Mouse (Mus musculus) telencephalon, adult 2 months (tissue): Measurements from ENCODE around the gene Med1.

ENCODE experiments used
- DNase-seq: peaks from one replicate; pipeline ENCODE4 v3.0.0-alpha.2; 2011; ENCODE audit warnings: low read depth, low spot score

The Med1 gene

GRCm38 (mm10) chr11:98149304-98149750 lies 43.8 kb downstream of the Med1 start:
- DNase-seq: peak; percentile 80

- peak; percentile 11 for DNase-seq
Observed at GRCm38 (mm10) chr11:98148551-98149301, 44.4 kb downstream of the Med1 start.

DNA sequence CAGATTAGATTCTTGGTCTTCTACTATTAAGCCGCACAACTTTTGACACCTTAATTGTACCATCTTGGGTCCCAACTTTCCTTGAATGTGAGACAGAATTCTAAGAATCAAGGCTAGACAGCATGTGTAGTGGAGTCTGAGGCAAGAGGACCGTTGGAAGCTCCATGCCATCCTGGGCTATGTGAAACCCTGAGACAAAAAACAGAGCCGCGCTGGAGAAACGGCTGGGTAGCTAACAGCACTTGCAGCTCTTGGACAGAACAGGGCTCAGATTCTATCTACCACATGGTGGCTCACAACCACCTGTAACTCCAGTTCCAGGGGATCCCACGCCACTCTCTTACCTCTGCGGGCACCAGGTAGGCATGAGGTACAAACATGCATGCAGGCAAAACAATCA lies 47.2 kb downstream of the Med1 start:
- DNase-seq: no peak

DNA sequence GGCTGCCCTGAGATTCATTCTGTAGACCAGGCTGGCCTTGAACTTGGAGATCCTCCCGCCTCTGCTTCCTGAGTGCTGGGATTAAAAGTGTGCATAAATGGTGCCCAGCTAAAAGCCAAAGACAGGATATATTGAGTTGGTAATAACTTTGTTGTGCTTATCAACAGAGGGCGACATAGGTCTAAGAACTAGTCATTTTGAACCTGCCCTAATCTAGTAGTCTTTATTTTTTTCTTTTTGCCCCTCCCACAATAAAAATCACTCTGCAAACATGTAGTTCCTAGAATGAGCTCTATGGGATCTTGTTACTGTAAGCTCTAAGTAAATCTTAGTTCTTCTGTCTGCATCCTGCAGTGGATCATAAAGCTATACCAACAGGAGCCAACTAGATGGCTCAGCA lies 50.5 kb downstream of the Med1 start:
- DNase-seq: no peak

- no peak for DNase-seq
Observed at GRCm38 (mm10) chr11:98138894-98139293, 54.2 kb downstream of the Med1 start.

DNA sequence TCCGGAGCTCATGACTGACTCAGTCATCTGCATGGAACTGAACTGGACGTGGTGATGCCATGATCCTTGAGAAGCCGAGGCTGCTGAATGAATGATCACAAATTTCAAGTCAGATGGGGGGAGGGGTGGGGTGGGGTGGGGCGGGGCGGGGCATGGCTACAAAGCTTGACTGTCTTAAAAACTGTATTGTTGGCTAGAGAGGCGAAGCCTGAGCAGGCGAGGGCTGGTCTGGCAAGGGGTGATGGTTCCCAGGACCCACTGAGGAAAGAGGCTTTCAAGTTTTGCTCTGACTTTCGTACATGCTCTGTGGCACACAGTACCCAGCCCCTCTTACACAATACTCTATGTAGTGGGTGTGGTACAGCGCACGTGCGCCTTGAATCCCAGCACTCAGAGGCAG lies 55.3 kb downstream of the Med1 start:
- DNase-seq: no peak

DNA sequence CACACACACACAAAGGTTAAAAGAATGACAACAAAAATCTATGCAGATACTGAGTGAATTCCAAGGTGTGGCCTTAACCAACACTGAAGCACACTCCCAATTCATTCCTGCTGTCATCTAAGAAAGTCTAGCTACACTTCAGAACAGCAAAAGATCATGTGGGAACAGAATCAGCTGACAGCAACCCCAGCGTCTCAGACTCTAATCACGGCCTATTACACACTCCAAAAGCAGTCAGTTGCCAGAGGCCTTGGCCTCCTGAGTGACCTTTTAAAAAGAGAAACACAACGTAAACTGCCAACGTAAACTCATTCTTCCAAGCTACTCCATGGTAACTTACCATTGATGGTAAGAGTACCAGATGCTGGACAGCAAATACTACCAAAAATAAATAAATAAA lies 58.1 kb downstream of the Med1 start:
- no peak for DNase-seq

DNA sequence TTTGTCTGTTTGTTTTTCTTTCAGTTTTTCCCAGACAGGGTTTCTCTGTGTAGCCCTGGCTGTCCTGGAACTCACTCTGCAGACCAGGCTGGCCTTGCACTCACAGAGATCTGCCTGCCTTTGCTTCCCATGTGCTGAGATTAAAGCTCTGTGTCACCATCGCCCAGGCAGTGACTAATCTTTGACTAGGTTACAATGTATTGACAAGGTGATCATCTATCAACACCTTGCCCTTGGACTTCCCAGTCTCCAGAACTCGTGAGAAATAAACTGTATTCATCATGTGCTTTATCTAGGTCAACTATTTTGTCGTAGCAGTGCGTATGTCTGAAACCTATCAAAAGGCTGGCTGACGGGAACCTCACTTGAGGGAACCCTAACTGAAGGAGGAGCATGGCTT lies 69.7 kb downstream of the Med1 start:
- DNase-seq: no peak

DNA sequence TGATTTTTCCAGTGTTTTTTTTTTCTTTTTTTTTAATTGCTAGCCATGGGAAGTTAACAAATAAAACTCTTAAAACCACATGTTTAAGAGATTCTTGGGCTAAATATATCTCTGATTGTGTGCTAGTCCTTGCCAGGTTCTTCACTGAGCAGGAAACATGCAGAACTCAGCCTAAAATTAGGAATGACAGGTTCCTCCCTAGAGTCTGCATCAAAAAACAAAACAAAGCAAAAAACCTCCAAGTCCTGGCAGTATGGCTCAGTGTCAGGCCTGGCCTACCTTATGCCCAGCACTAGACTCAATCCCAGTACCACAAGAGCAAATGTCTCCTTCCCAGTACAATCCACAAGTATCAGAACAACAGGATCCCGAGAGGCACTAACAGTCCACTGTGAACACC lies 78.7 kb downstream of the Med1 start:
- no peak for DNase-seq

DNA sequence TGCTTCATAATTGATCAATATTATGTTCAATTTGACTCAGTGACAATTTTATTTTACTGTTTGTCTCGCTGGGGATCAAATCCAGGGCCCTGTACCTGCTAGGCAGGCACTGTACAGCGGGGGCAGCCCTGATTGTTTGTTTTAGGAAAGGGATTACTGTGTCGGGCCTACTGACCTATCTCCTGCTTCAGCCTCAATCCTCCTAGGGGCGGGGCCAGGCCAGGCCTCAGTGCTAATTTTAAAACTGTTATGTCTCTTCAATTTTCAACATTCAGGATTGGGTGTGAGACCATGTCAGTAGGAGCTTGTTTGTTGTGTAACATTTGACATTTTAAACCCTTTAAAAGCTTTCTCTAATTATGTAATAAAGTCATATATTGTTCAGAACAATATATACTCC lies 79.6 kb downstream of the Med1 start:
- DNase-seq: no peak

DNA sequence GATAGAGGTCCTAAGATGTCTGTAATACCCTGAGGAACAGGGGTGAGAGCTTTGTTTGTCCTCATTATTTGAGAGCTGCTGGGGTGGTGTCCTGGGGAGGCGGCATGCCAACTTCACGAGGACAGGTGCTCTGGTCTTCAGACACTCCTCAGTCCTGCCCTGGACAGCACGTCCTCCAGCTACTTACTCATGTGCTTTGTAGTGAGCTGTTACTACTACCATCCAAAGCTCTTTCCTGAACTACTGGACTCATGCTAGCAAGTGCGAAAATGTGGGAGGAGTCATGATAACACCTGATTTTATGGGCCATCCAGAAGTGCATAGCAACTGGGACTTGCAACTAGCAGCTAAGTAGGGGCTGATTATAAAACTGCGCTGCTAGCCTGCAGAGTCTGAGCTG lies 83.4 kb downstream of the Med1 start:
- DNase-seq: no peak
